ENCODE assay signal across 10 mouse cellular contexts in genomic region chr16:52428505-52428904, GRCm38 (mm10). TPM values are rescaled to one million over a fixed set of nuclear protein-coding genes. Genes with fewer than 3 reads are reported as not detected.
DNase-seq lines count a peak whose midpoint lies in the region; ATAC-seq and TF ChIP-seq lines count a peak whose summit lies in the region.
"Had no signal": no experiment of that assay in that cellular context is flagged by ENCODE, and none has a peak within 500 bp of the region (broad histone marks: within the 10 kb centered on the region; RNA-seq: fewer than 3 reads in every experiment).

No protein-coding gene starts in this region.

- H3K27ac ChIP-seq in embryonic facial prominence, embryonic 14.5 days (replicated peaks; ENCODE audit: low read depth, low read length): no peak overlapping the region
- H3K27ac ChIP-seq in embryonic facial prominence, embryonic 10.5 days (replicated peaks): no peak overlapping the region
- H3K27ac ChIP-seq in midbrain, postnatal 0 days (ENCODE audit: low read depth, low read length): no peak overlapping the region; the same call in 1 of the 2 replicates
- no peak overlapping the region for H3K27ac ChIP-seq in midbrain, embryonic 16.5 days (ENCODE audit: low read length)
- no peak overlapping the region for H3K27ac ChIP-seq in kidney, embryonic 14.5 days (ENCODE audit: low read depth, low read length)
- no peak overlapping the region for H3K27ac ChIP-seq in stomach, postnatal 0 days (replicated peaks)
- H3K27ac ChIP-seq: liver, embryonic 14.5 days had no signal

- ATAC-seq in embryonic facial prominence, embryonic 14.5 days (ENCODE audit: low read depth): no peak
- no peak for ATAC-seq in midbrain, postnatal 0 days (ENCODE audit: low FRiP score)
- no peak for ATAC-seq in midbrain, embryonic 16.5 days
- no peak for ATAC-seq in kidney, embryonic 14.5 days (ENCODE audit: low FRiP score, low TSS enrichment)
- ATAC-seq in stomach, postnatal 0 days (ENCODE audit: low FRiP score, low TSS enrichment): no peak

- H3K9me3 ChIP-seq in embryonic facial prominence, embryonic 14.5 days (ENCODE audit: control insufficient read depth, low read length): no peaks in the 10 kb centered on the region
- H3K9me3 ChIP-seq in embryonic facial prominence, embryonic 10.5 days: no peaks in the 10 kb centered on the region
- no peaks in the 10 kb centered on the region for H3K9me3 ChIP-seq in midbrain, postnatal 0 days (ENCODE audit: low read length)
- no peaks in the 10 kb centered on the region for H3K9me3 ChIP-seq in midbrain, embryonic 16.5 days (replicated peaks; ENCODE audit: control insufficient read depth, low read length, poor library complexity, severe bottlenecking)
- H3K9me3 ChIP-seq in kidney, embryonic 14.5 days (ENCODE audit: control insufficient read depth, low read length): no peaks in the 10 kb centered on the region
- H3K9me3 ChIP-seq in stomach, postnatal 0 days (ENCODE audit: control insufficient read depth, low read length): no peaks in the 10 kb centered on the region

- no peak overlapping the region for H3K4me2 ChIP-seq in embryonic facial prominence, embryonic 14.5 days (ENCODE audit: low read depth, low read length)
- H3K4me2 ChIP-seq in midbrain, postnatal 0 days (ENCODE audit: low read depth, low read length, poor library complexity, severe bottlenecking): no peak overlapping the region
- no peak overlapping the region for H3K4me2 ChIP-seq in midbrain, embryonic 16.5 days (ENCODE audit: low read length)
- no peak overlapping the region for H3K4me2 ChIP-seq in kidney, embryonic 14.5 days (replicated peaks; ENCODE audit: low read depth, low read length)
- H3K4me2 ChIP-seq in stomach, postnatal 0 days (replicated peaks; ENCODE audit: low read depth): no peak overlapping the region

- H3K9ac ChIP-seq in embryonic facial prominence, embryonic 14.5 days (ENCODE audit: low read depth, low read length): no peak overlapping the region
- H3K9ac ChIP-seq in midbrain, postnatal 0 days (replicated peaks; ENCODE audit: low read length, poor library complexity, severe bottlenecking): no peak overlapping the region
- no peak overlapping the region for H3K9ac ChIP-seq in midbrain, embryonic 16.5 days (ENCODE audit: low read depth, low read length)
- H3K9ac ChIP-seq in kidney, embryonic 14.5 days (ENCODE audit: low read depth, low read length): no peak overlapping the region
- H3K9ac ChIP-seq in stomach, postnatal 0 days (ENCODE audit: low read length): no peak overlapping the region
- H3K9ac ChIP-seq: liver, embryonic 14.5 days had no signal

- no peak for TF ChIP-seq CTCF in midbrain, postnatal 0 days (IDR thresholded peaks at IDR 0.05)
- no peak for TF ChIP-seq CTCF in stomach, postnatal 0 days (IDR thresholded peaks at IDR 0.05; ENCODE audit: low read depth)

- no peak overlapping the region for H3K4me3 ChIP-seq in embryonic facial prominence, embryonic 14.5 days (ENCODE audit: low read depth, low read length)
- H3K4me3 ChIP-seq in embryonic facial prominence, embryonic 10.5 days: no peak overlapping the region
- no peak overlapping the region for H3K4me3 ChIP-seq in midbrain, postnatal 0 days (ENCODE audit: low read depth, low read length)
- no peak overlapping the region for H3K4me3 ChIP-seq in midbrain, embryonic 16.5 days (ENCODE audit: low read depth, low read length)
- H3K4me3 ChIP-seq in kidney, embryonic 14.5 days (ENCODE audit: low read length): no peak overlapping the region
- H3K4me3 ChIP-seq in stomach, postnatal 0 days (ENCODE audit: low read depth, low read length): no peak overlapping the region

- intact Hi-C loops in heart, postnatal 10 days (cut with DNase I): no loop called here

- no peaks in the 10 kb centered on the region for H3K27me3 ChIP-seq in embryonic facial prominence, embryonic 14.5 days (replicated peaks; ENCODE audit: control insufficient read depth, insufficient read depth, low read length)
- no peaks in the 10 kb centered on the region for H3K27me3 ChIP-seq in embryonic facial prominence, embryonic 10.5 days (replicated peaks; ENCODE audit: low read depth, poor library complexity, severe bottlenecking)
- no peaks in the 10 kb centered on the region for H3K27me3 ChIP-seq in midbrain, postnatal 0 days (ENCODE audit: insufficient read depth, low read length)
- no peaks in the 10 kb centered on the region for H3K27me3 ChIP-seq in midbrain, embryonic 16.5 days (ENCODE audit: control insufficient read depth, insufficient read depth, low read depth, low read length)
- no peaks in the 10 kb centered on the region for H3K27me3 ChIP-seq in kidney, embryonic 14.5 days (ENCODE audit: control insufficient read depth, insufficient read depth, low read length)
- no peaks in the 10 kb centered on the region for H3K27me3 ChIP-seq in stomach, postnatal 0 days (ENCODE audit: control insufficient read depth, insufficient read depth, low read length)

- WGBS in embryonic facial prominence, embryonic 14.5 days: 49% methylated on average over 4 of the region's 4 CpGs
- 64% methylated on average over 4 of the region's 4 CpGs for whole genome bisulfite sequencing in embryonic facial prominence, embryonic 10.5 days
- 69% methylated on average over 4 of the region's 4 CpGs for WGBS in midbrain, postnatal 0 days
- WGBS in midbrain, embryonic 16.5 days: 69% methylated on average over 4 of the region's 4 CpGs
- 77% methylated on average over 4 of the region's 4 CpGs for WGBS in kidney, embryonic 14.5 days
- WGBS in stomach, postnatal 0 days: 35% methylated on average over 4 of the region's 4 CpGs

- peak; percentile 18 for DNase-seq in embryonic facial prominence, embryonic 14.5 days (ENCODE audit: low spot score)
- no peak for DNase-seq in embryonic facial prominence, embryonic 10.5 days (ENCODE audit: low spot score)
- DNase-seq in midbrain, postnatal 0 days (ENCODE audit: low spot score): peak; percentile 55
- peak; percentile 59 to 64 for DNase-seq in heart, postnatal 10 days
- DNase-seq in testis, postnatal 10 days (ENCODE audit: low spot score): peak; percentile 45
- no peak for DNase-seq in stomach, postnatal 0 days (ENCODE audit: low spot score)
- DNase-seq: kidney, adult 8-10 months had no signal

- no peak for TF ChIP-seq EP300 in stomach, postnatal 0 days (optimal IDR thresholded peaks at IDR 0.05)

- no peaks in the 10 kb centered on the region for H3K4me1 ChIP-seq in embryonic facial prominence, embryonic 14.5 days (ENCODE audit: control insufficient read depth, insufficient read depth, low read length)
- H3K4me1 ChIP-seq in embryonic facial prominence, embryonic 10.5 days: no peaks in the 10 kb centered on the region
- H3K4me1 ChIP-seq in midbrain, postnatal 0 days (ENCODE audit: insufficient read depth, low read length): no peaks in the 10 kb centered on the region
- no peaks in the 10 kb centered on the region for H3K4me1 ChIP-seq in midbrain, embryonic 16.5 days (ENCODE audit: control insufficient read depth, insufficient read depth, low read length)
- no peaks in the 10 kb centered on the region for H3K4me1 ChIP-seq in kidney, embryonic 14.5 days (ENCODE audit: control insufficient read depth, insufficient read depth, low read length)
- H3K4me1 ChIP-seq in stomach, postnatal 0 days (replicated peaks; ENCODE audit: control insufficient read depth, insufficient read depth): no peaks in the 10 kb centered on the region

- H3K36me3 ChIP-seq in embryonic facial prominence, embryonic 14.5 days (ENCODE audit: control insufficient read depth, insufficient read depth, low read length): no peaks in the 10 kb centered on the region
- no peaks in the 10 kb centered on the region for H3K36me3 ChIP-seq in embryonic facial prominence, embryonic 10.5 days (replicated peaks)
- no peaks in the 10 kb centered on the region for H3K36me3 ChIP-seq in midbrain, postnatal 0 days (ENCODE audit: insufficient read depth, low read length)
- no peaks in the 10 kb centered on the region for H3K36me3 ChIP-seq in midbrain, embryonic 16.5 days (ENCODE audit: control insufficient read depth, insufficient read depth, low read length)
- no peaks in the 10 kb centered on the region for H3K36me3 ChIP-seq in kidney, embryonic 14.5 days (ENCODE audit: control insufficient read depth, insufficient read depth, low read length)
- H3K36me3 ChIP-seq in stomach, postnatal 0 days (ENCODE audit: control insufficient read depth, insufficient read depth, low read length): no peaks in the 10 kb centered on the region

RNA-seq across cellular contexts. Expression of gene Alcam, which starts 25.4 kb away (rescaled TPM):
- polyA plus RNA-seq in embryonic facial prominence, embryonic 14.5 days (2014; fragmentation: Nextera tagmentation; extraction: Ambion mirVana): 63.7 and 73.5 TPM in 2 replicates
- 5.1 and 5.4 TPM in 2 replicates for polyA plus RNA-seq in embryonic facial prominence, embryonic 10.5 days (2016; fragmentation: Nextera tagmentation; extraction: Ambion mirVana)
- total RNA-seq in midbrain, postnatal 0 days (2014; rRNA removed): 147 and 154 TPM in 2 replicates
- polyA plus RNA-seq in midbrain, postnatal 0 days (2015; fragmentation: Nextera tagmentation; extraction: Ambion mirVana): 37.5 and 40.3 TPM in 2 replicates
- 28.1 and 35.2 TPM in 2 replicates for polyA plus RNA-seq in midbrain, embryonic 16.5 days (2015; fragmentation: Nextera tagmentation; extraction: Ambion mirVana)
- total RNA-seq in heart, postnatal 10 days (2021): 1 to 10 TPM; 5.2 to 5.3 TPM
- polyA plus RNA-seq in kidney, embryonic 14.5 days (2014; fragmentation: Nextera tagmentation; extraction: Ambion mirVana): 101 and 106 TPM in 2 replicates
- polyA plus RNA-seq in stomach, postnatal 0 days (2015; fragmentation: Nextera tagmentation; extraction: Ambion mirVana): 19.7 and 20.4 TPM in 2 replicates

Comparison
In these comparisons a context has a peak if more than half of its experiments do, and no peak if none do; other contexts are left out.
1. DNase-seq: peak in embryonic facial prominence, embryonic 14.5 days (single experiment), midbrain, postnatal 0 days (single experiment), heart, postnatal 10 days (2 of 2) and testis, postnatal 10 days (single experiment); none in embryonic facial prominence, embryonic 10.5 days (single experiment) and stomach, postnatal 0 days (single experiment).